Mouse (Mus musculus) liver, embryonic 14.5 days (tissue): ENCODE results near the gene Mab21l1.

Source experiments
- CTCF ChIP-seq: IDR thresholded peaks from 2 replicates; pipeline ENCODE4 v1.5.1; 2016; ENCODE audit warnings: antibody characterized with exemption, low read depth, control low read depth
- EP300 ChIP-seq: IDR thresholded peaks from 2 replicates; pipeline ENCODE4 v1.6.1; 2016; ENCODE audit warnings: antibody characterized with exemption, low read depth

DNA sequence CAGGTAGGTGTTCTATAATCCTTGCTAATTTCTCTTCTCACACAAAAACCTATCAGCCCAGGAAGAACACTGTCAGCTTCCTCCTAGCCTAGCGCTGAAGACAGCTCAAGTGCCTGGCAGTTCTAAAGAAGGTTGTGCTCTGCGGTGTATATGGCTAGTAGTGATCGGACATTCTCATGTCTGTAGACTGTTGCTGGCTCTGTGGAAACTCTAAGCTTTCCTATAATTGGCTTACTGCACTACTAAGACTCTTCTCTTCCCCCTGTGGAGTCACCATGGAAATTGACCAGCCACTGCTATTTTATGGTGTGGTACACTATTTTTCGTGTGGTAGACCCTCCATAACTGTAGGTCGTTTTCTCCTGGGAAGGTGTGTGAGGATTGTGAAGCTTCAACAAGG is 40.1 kb upstream of the Mab21l1 start:
- no peak for TF ChIP-seq CTCF
- TF ChIP-seq EP300 = no peak
